Mouse (Mus musculus) liver, embryonic 15.5 days (tissue): ENCODE results near the gene Mccc2. TPM values are rescaled to one million over a fixed set of nuclear protein-coding genes. Genes with fewer than 3 reads are reported as not detected.

Source experiments
- ATAC-seq: fragments of 200-750 bp; cut with Nextera tagmentation; 2 replicates; pipeline ENCODE4 v1.8.0; 2017; ENCODE audit warnings: moderate number of reproducible peaks, mild to moderate bottlenecking, moderate library complexity; ENCODE audit not compliant: insufficient read depth
- H3K27ac ChIP-seq: fragments of 300-500 bp; sonication (generic); replicated peaks from 2 replicates; pipeline ENCODE4 v1.5.1; 2015; ENCODE audit warnings: mild to moderate bottlenecking, inconsistent platforms
- H3K27me3 ChIP-seq: fragments of 300-500 bp; sonication (generic); 2 replicates; pipeline ENCODE4 v1.6.1; 2015; ENCODE audit warnings: mild to moderate bottlenecking, inconsistent platforms
- H3K36me3 ChIP-seq: fragments of 300-500 bp; sonication (generic); replicated peaks from 2 replicates; pipeline ENCODE4 v1.6.1; 2015; ENCODE audit warnings: moderate library complexity, mild to moderate bottlenecking, inconsistent platforms
- H3K4me1 ChIP-seq: fragments of 300-500 bp; sonication (generic); replicated peaks from 2 replicates; pipeline ENCODE4 v1.6.1; 2015; ENCODE audit warnings: inconsistent platforms
- H3K4me2 ChIP-seq: fragments of 300-500 bp; sonication (generic); 2 replicates; pipeline ENCODE4 v1.6.1; 2015; ENCODE audit warnings: moderate library complexity, mild to moderate bottlenecking, inconsistent platforms
- H3K4me3 ChIP-seq: fragments of 300-500 bp; sonication (generic); replicated peaks from 2 replicates; pipeline ENCODE4 v1.5.1; 2015; ENCODE audit warnings: mild to moderate bottlenecking, inconsistent platforms
- H3K9ac ChIP-seq: fragments of 300-500 bp; sonication (generic); 2 replicates; pipeline ENCODE4 v1.6.1; 2015; ENCODE audit warnings: moderate library complexity, mild to moderate bottlenecking, inconsistent platforms
- H3K9me3 ChIP-seq: fragments of 300-500 bp; sonication (generic); replicated peaks from 2 replicates; pipeline ENCODE4 v1.6.1; 2016; ENCODE audit warnings: inconsistent platforms
- WGBS: fragments of 180-500 bp; shearing (Covaris S2); methylation state at CpG from one replicate; pipeline ENCODE4 v1.1.7; 2015; ENCODE audit warnings: mixed read lengths; ENCODE audit not compliant: insufficient replicate concordance; 5-methylcytosine and 5-hydroxymethylcytosine counted together
- polyA plus RNA-seq: library from polyadenylated mRNA; unstranded; fragments of >200 nt; fragmentation: Nextera tagmentation; extraction: Ambion mirVana; gene quantifications from 2 replicates; pipeline ENCODE4 v1.2.1, GENCODE M21; 2015

Mccc2 gene
- polyA plus RNA-seq, 1 experiment from 2014 or later, result 19.4 TPM

DNA sequence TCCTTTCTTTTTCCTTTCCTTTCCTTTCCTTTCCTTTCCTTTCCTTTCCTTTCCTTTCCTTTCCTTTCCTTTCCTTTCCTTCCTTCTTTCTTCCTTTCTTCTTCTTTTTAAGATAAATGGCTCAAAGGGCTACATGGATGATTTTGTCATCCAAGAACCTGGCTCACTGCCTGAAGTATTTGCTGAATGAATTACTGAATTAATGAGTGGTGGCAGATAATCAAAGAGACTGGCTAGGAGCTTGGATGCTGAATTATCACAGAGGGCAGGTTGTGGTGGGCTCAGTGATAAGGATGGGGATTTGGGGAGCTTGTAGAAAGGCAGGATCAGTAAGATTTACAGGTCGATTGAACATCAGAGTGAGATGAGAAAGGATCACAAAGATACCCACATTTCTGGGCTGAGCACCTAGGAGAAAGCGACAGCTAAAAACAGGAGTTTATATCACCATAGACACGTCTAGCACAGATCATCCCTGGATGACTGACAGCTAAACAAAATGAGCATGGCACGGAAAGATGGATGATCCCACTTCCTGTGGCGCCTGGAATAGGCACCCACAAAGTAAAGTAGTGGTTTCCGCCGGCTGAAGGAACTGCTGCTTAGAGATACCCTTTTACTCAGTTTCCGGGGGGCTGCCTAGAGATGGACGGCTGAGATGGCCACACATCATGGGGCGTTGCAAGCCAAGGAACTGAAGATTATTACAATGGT lies 76.7 kb downstream of the Mccc2 start:
- no peaks in the 10 kb centered on the region for H3K27me3 ChIP-seq
- no peak overlapping the region for H3K27ac ChIP-seq
- no peaks in the 10 kb centered on the region for H3K36me3 ChIP-seq
- H3K4me3 ChIP-seq, result no peak overlapping the region
- no peak for ATAC-seq
- H3K9me3 ChIP-seq, result no peaks in the 10 kb centered on the region
- no peaks in the 10 kb centered on the region for H3K4me1 ChIP-seq
- H3K9ac ChIP-seq, result no peak overlapping the region
- no peak overlapping the region for H3K4me2 ChIP-seq
- 12% methylated on average over 10 of the region's 10 CpGs for WGBS

DNA sequence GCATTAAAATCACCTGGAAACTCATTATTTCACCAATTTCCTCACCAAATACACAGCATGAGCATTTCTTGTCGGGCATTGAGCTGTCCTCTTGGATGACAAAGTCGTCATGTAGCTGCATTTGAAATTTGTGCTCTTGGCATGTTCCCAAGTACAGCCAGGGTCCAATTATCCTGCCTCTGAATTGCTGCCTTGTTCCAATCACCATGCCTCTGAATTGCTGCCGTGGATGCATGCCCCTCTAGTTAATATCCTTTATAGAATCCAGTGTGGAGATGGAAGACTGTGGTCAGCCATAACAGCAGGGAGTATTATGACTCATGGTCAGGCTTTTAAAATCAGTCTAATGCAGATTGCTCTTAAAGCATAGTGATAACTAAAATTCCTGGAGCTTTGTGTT lies 77.7 kb downstream of the Mccc2 start:
- H3K9ac ChIP-seq, result no peak overlapping the region
- ATAC-seq, result no peak
- no peaks in the 10 kb centered on the region for H3K9me3 ChIP-seq
- H3K4me2 ChIP-seq, result no peak overlapping the region
- no peaks in the 10 kb centered on the region for H3K4me1 ChIP-seq
- H3K27ac ChIP-seq, result no peak overlapping the region
- H3K36me3 ChIP-seq, result no peaks in the 10 kb centered on the region
- H3K4me3 ChIP-seq, result no peak overlapping the region
- WGBS, result 54% methylated on average over 3 of the region's 3 CpGs
- no peaks in the 10 kb centered on the region for H3K27me3 ChIP-seq

DNA sequence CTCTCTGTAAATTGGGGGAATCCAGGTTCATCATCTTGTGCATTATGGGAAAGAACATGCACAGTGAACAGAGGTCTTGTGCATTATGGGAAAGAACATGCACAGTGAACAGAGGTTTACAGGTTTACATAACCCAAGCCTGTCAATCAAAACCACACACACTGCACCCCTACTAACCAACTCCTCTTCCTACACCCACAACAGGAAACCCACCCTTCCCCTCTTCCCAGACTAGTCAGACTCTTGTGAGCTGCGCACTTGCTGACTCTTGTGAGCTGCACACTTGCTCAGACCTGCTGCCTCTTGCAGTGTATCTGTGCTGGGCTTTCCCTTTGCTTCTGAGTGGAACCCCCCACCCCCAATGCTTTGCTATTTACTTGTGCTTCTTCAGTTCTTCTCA lies 83.0 kb downstream of the Mccc2 start:
- no peak for ATAC-seq
- 15% methylated on average over 1 of the region's 1 CpGs for WGBS
- H3K36me3 ChIP-seq, result no peaks in the 10 kb centered on the region

DNA sequence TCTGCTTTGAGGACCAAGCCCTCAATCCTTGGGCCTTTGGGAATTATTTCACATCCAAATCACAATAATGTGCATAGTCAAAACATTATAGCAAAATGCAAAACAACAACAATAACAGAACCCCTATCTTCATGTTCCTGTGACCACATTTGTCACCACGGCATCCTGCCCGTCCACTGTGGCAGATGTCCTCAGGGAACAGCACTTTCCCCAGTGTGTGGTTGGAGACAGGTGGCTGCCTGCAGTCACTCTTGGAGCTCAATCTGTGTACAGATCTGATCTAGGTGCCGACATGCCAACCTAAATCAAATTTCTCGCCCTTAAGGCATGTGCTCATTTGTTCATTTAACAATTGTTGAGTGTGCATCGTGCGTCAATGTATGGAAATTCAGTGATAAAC lies 83.9 kb downstream of the Mccc2 start:
- ATAC-seq, result no peak
- Histone ChIP-seq H3K9me3 (no peaks in the 10 kb centered on the region), H3K27ac (no peak overlapping the region), H3K27me3 (no peaks in the 10 kb centered on the region), H3K36me3 (no peaks in the 10 kb centered on the region), H3K4me2 (no peak overlapping the region), H3K4me3 (no peak overlapping the region), H3K9ac (no peak overlapping the region), H3K4me1 (no peaks in the 10 kb centered on the region)
- 69% methylated on average over 6 of the region's 6 CpGs for WGBS

More for the DNA sequence above, 83.0 kb downstream of the Mccc2 start:
- Histone ChIP-seq H3K27ac (no peak overlapping the region), H3K4me2 (no peak overlapping the region), H3K4me1 (no peaks in the 10 kb centered on the region), H3K9me3 (no peaks in the 10 kb centered on the region), H3K4me3 (no peak overlapping the region), H3K27me3 (no peaks in the 10 kb centered on the region), H3K9ac (no peak overlapping the region)

DNA sequence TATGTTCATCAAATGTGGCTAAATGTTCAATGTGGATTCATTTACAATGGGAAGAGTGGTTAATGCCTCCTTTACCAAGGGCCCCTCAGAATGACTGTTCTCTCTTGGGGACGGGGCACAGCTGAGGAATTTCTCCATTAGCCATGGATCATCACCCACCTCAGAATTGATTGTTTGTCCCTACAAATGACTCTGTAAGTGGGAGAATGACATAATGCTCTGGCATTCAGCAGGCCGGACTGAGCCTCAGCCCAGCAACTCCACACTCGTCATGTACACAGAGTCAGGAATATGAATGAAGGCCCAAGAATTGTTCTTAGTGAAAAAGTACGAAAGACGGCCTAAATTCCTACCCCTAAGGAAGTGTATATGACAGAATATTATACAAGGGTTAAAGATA lies 89.2 kb downstream of the Mccc2 start:
- Histone ChIP-seq H3K9me3 (no peaks in the 10 kb centered on the region), H3K4me3 (no peak overlapping the region), H3K9ac (no peak overlapping the region), H3K36me3 (no peaks in the 10 kb centered on the region), H3K4me2 (no peak overlapping the region), H3K27ac (no peak overlapping the region), H3K27me3 (no peaks in the 10 kb centered on the region), H3K4me1 (no peaks in the 10 kb centered on the region)
- 69% methylated on average over 5 of the region's 5 CpGs for WGBS
- ATAC-seq, result no peak

DNA sequence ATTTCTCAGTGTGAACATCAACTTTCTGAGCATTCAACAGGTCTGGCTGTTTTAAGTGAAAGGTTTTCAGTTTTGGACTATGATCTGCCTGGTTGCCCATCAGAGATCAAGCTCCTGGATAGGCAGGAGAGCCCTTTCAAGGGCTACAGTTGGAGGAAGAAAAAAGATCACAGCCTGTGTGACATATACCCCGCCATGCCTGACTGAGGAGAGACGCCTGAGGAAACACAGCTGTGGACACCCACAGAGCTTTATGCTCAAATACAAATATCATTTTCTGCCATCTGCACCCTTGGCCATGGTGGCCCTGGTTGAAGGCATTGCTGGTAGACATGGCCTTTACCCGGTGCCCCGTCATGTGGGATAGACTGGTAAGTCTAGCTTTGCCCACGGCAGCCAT lies 99.8 kb downstream of the Mccc2 start:
- H3K4me3 ChIP-seq, result no peak overlapping the region
- no peak overlapping the region for H3K4me2 ChIP-seq
- WGBS, result 61% methylated on average over 5 of the region's 5 CpGs
- no peaks in the 10 kb centered on the region for H3K9me3 ChIP-seq
- H3K4me1 ChIP-seq, result no peaks in the 10 kb centered on the region
- ATAC-seq, result no peak
- no peaks in the 10 kb centered on the region for H3K27me3 ChIP-seq
- no peak overlapping the region for H3K9ac ChIP-seq
- no peaks in the 10 kb centered on the region for H3K36me3 ChIP-seq
- no peak overlapping the region for H3K27ac ChIP-seq

DNA sequence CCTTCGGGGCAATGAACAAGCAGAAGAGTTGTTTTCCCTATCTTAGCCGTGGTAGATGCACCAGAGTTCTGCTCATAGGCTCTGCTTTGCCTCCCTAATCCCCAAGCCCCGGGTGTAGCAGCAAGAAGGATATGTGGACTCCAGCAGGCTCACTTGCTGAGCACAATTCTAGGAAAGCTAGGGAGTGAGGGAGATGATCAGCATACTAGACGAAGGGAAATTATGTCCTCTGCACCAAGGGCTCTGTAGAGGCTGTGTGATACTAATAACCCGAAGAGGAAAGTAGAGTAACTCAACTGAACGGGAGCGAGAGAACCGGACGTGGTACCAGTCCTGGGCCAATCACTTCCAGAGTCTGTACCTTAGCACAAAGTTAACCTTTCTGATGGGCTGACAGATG lies 114.5 kb downstream of the Mccc2 start, which contains the start of gene Cartpt:
Cartpt (minus strand) TSS at position 127 of the 400 bp plus-strand sequence.
- Histone ChIP-seq H3K4me3 (no peak within 1 kb of the TSS), H3K27me3 (peaks cover 24% of the 10 kb centered on the region), H3K9ac (no peak within 1 kb of the TSS), H3K4me2 (no peak within 1 kb of the TSS), H3K36me3 (no peaks in the 10 kb centered on the region), H3K9me3 (no peaks in the 10 kb centered on the region), H3K27ac (no peak within 1 kb of the TSS), H3K4me1 (no peaks in the 10 kb centered on the region)
- WGBS, result 38% methylated on average over 9 of the region's 9 CpGs
- ATAC-seq, result no peak

DNA sequence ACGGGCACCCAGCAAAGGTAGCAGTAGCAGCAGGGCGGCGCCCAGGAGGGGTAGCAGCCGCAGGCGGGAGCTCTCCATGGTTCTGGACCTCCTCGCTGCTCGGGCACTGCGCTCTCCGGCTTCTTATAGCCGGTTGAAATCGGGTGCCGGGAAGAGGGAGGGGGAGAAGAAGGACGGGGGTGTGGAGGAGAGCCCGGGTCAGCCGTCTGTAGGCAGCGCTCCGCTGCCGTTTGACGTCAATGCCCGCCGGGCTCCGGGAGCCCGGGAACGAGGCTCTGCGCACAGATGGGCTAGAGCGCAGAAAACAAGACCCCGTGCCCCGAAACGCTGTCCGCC lies 114.9 kb downstream of the Mccc2 start:
- Histone ChIP-seq H3K4me3 (no peak overlapping the region), H3K27me3 (peaks cover 24% of the 10 kb centered on the region), H3K4me1 (no peaks in the 10 kb centered on the region), H3K27ac (no peak overlapping the region), H3K4me2 (no peak overlapping the region), H3K9me3 (no peaks in the 10 kb centered on the region), H3K36me3 (no peaks in the 10 kb centered on the region), H3K9ac (no peak overlapping the region)
- ATAC-seq, result no peak
- 5% methylated on average over 30 of the region's 30 CpGs for WGBS

DNA sequence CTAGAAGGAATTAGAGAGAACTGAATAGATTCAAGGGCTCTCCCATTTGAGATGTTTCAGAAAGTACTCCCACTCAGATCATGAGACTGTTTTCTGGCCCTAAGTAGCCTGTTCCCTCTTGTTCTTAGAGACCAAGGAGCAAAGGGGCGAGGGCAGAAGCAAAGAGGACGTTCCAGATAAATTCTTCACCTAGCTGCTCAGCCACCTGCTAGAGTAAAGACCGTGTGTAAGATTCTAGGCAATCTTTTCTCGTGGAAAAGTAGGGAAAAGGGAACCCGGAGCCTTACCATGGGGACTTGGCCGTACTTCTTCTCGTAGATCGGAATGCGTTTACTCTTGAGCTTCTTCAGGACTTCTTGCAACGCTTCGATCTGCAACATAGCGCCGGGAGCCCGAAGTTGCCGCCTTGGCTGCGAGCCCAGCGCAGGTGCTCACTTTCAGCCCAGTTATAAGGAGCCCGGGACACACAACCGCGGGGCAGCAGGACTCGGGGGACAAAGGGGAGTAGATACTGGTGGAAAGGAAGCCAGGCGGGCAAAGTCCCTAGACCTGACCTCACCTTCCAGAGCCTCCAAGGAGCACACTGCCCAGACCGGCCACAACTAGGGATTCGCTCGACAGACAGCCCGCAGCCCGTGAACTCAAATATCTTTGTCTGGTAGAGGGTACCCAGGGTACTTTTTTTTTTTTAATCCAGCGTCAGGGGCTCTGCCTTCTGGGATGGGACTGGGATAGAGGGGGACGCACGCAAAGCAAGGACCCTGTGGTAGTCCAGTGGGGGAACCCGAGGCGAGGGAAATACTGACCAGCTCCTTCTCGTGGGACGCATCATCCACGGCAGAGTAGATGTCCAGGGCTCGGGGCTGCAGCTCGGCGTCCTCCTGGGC lies 115.5 kb downstream of the Mccc2 start:
- Histone ChIP-seq H3K9me3 (no peaks in the 10 kb centered on the region), H3K27me3 (peaks cover 24% of the 10 kb centered on the region), H3K4me2 (no peak overlapping the region), H3K9ac (no peak overlapping the region), H3K4me3 (no peak overlapping the region), H3K36me3 (no peaks in the 10 kb centered on the region), H3K4me1 (no peaks in the 10 kb centered on the region), H3K27ac (no peak overlapping the region)
- ATAC-seq, result no peak
- 8% methylated on average over 38 of the region's 38 CpGs for WGBS

DNA sequence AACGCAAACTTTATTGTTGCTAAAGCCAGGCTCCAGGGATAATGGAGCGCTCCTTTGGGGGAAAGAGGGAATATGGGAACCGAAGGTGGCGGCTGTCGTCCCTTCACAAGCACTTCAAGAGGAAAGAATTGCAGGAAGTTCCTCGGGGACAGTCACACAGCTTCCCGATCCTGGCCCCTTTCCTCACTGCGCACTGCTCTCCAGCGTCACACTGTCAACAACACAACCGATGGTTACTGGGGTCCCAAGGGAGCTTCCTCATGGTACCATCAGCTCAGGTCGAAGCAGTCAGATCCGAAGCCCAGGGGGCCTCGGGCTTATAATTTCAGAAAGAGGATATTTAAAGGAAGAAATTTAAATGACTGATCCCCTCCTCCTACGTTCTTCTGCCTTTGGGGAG lies 116.6 kb downstream of the Mccc2 start:
- Histone ChIP-seq H3K36me3 (no peaks in the 10 kb centered on the region), H3K27ac (no peak overlapping the region), H3K4me1 (no peaks in the 10 kb centered on the region), H3K4me3 (no peak overlapping the region), H3K9me3 (no peaks in the 10 kb centered on the region), H3K4me2 (no peak overlapping the region), H3K27me3 (peaks cover 24% of the 10 kb centered on the region), H3K9ac (no peak overlapping the region)
- no peak for ATAC-seq
- 12% methylated on average over 14 of the region's 14 CpGs for WGBS
